Mouse (Mus musculus): Measurements from ENCODE around the gene Cul3. TPM values are rescaled to one million over a fixed set of nuclear protein-coding genes. Genes with fewer than 3 reads are reported as not detected.

Cul3 gene
- polyA plus RNA-seq, 1 experiment from 2014 or later = 40.2 TPM

DNA sequence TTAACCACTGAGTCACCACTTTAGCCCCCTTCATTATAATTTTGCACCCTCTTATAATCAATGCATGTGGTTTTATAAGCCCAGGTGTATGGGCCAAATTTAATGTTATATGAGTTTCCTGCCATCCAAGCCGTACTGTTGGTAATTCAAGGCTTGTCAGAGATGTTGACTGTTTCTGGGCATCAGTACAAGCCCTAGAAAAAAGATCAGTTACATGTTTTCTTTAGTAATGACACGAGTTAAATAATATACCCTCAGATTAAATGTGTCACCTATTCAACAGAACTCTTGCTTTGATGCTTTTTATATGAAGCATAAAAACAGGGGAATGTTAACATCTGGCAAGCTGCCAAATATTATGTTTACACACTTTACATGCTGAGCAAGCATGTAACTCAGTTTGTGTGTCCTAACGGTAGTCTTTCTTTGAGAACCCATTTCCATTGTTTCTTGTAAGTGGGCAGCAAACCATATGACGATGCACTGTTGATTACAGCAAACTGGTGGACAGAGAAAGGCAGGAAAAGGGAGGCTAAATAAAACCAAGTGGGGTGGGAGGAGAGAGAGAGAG lies 19.8 kb upstream of the Cul3 start:
- no peak overlapping the region for H3K9ac ChIP-seq
- no peaks in the 10 kb centered on the region for H3K27me3 ChIP-seq
- H3K36me3 ChIP-seq = no peaks in the 10 kb centered on the region
- H3K9me3 ChIP-seq = no peaks in the 10 kb centered on the region
- WGBS = 67% methylated on average over 4 of the region's 4 CpGs
- H3K4me1 ChIP-seq (replicated peaks) = no peaks in the 10 kb centered on the region
- no peak overlapping the region for H3K4me2 ChIP-seq
- H3K27ac ChIP-seq = no peak overlapping the region
- no peak for ATAC-seq (ENCODE audit: low FRiP score)
- H3K4me3 ChIP-seq = no peak overlapping the region

DNA sequence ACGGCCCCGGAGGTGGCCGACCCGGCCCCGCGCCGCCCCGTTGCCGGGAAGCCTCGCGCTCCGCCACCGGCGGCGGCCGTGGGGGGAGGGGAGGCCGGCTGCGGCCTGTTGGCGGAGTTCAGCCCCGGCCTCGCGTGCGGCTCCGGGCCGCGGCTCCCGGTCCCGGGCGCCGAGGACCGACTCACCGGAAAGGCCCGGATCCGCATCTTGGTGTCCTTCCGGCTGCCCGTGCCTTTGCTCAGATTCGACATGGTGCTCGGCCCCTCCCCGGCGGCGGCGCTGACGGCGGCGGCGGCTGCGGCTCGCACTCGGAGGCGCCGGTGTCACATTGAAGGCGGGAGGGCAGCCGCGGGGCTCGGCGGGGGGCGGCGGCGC lies 232 bp downstream of the Cul3 start:
- Histone ChIP-seq H3K9ac (peak overlapping the region; percentile 98), H3K9me3 (no peaks in the 10 kb centered on the region), H3K36me3 (no peaks in the 10 kb centered on the region), H3K4me1 (replicated peaks) (peaks cover 25% of the 10 kb centered on the region), H3K27me3 (no peaks in the 10 kb centered on the region), H3K27ac (peak overlapping the region; percentile 98), H3K4me2 (peak overlapping the region; percentile 91), H3K4me3 (peak overlapping the region; percentile 98)
- ATAC-seq (ENCODE audit: low FRiP score) = peak; percentile 14
- 0% methylated on average over 19 of the region's 59 CpGs for WGBS

GRCm38 (mm10) chr1:80339425-80340021 lies 757 bp downstream of the Cul3 start:
- no peaks in the 10 kb centered on the region for H3K9me3 ChIP-seq
- peaks cover 25% of the 10 kb centered on the region for H3K4me1 ChIP-seq (replicated peaks)
- under 1% methylated on average over 33 of the region's 33 CpGs for WGBS
- H3K4me2 ChIP-seq = peak overlapping the region; percentile 91
- H3K9ac ChIP-seq = peak overlapping the region; percentile 98
- H3K36me3 ChIP-seq = no peaks in the 10 kb centered on the region
- H3K27ac ChIP-seq = peak overlapping the region; percentile 98
- H3K27me3 ChIP-seq = no peaks in the 10 kb centered on the region
- peak overlapping the region; percentile 98 for H3K4me3 ChIP-seq
- ATAC-seq (ENCODE audit: low FRiP score) = peak; percentile 11

GRCm38 (mm10) chr1:80338398-80338797 lies 1.9 kb downstream of the Cul3 start:
- H3K36me3 ChIP-seq = no peaks in the 10 kb centered on the region
- no peaks in the 10 kb centered on the region for H3K9me3 ChIP-seq
- peak overlapping the region; percentile 91 for H3K4me2 ChIP-seq
- 32% methylated on average over 1 of the region's 1 CpGs for WGBS
- peak overlapping the region; percentile 68 for H3K9ac ChIP-seq
- no peaks in the 10 kb centered on the region for H3K27me3 ChIP-seq
- H3K27ac ChIP-seq = no peak overlapping the region
- H3K4me3 ChIP-seq = peak overlapping the region; percentile 98
- peaks cover 33% of the 10 kb centered on the region for H3K4me1 ChIP-seq (replicated peaks)
- ATAC-seq (ENCODE audit: low FRiP score) = no peak

GRCm38 (mm10) chr1:80335726-80336368 lies 4.4 kb downstream of the Cul3 start:
- H3K4me2 ChIP-seq = no peak overlapping the region
- H3K4me3 ChIP-seq = no peak overlapping the region
- no peak overlapping the region for H3K9ac ChIP-seq
- no peaks in the 10 kb centered on the region for H3K9me3 ChIP-seq
- no peaks in the 10 kb centered on the region for H3K27me3 ChIP-seq
- no peaks in the 10 kb centered on the region for H3K36me3 ChIP-seq
- peaks cover 39% of the 10 kb centered on the region for H3K4me1 ChIP-seq (replicated peaks)
- no peak for ATAC-seq (ENCODE audit: low FRiP score)
- H3K27ac ChIP-seq = no peak overlapping the region
- WGBS = 92% methylated on average over 1 of the region's 1 CpGs

DNA sequence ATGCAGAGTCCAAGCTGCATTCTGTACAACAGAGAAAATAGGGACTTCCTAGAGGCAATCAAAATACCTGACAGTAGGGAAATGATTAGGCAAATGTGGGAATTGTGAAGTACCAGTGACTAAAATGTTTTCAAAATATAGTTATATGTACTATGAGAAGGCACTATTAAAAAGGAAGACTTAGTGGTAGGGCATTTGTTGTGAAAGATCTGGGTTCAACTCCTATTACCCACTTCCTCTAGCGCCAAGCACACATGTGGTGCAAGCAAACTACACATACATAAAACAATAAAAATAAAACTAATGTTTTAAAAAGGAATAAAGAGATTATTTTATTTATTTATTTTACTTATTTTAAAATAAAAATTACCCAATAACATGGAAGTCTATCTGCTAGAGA lies 5.2 kb downstream of the Cul3 start:
- ATAC-seq (ENCODE audit: low FRiP score) = no peak
- no peak overlapping the region for H3K9ac ChIP-seq
- 100% methylated on average over 1 of the region's 1 CpGs for WGBS
- H3K9me3 ChIP-seq = no peaks in the 10 kb centered on the region
- H3K27me3 ChIP-seq = no peaks in the 10 kb centered on the region
- H3K4me2 ChIP-seq = no peak overlapping the region
- no peaks in the 10 kb centered on the region for H3K36me3 ChIP-seq
- no peak overlapping the region for H3K27ac ChIP-seq
- peaks cover 39% of the 10 kb centered on the region for H3K4me1 ChIP-seq (replicated peaks)
- no peak overlapping the region for H3K4me3 ChIP-seq

DNA sequence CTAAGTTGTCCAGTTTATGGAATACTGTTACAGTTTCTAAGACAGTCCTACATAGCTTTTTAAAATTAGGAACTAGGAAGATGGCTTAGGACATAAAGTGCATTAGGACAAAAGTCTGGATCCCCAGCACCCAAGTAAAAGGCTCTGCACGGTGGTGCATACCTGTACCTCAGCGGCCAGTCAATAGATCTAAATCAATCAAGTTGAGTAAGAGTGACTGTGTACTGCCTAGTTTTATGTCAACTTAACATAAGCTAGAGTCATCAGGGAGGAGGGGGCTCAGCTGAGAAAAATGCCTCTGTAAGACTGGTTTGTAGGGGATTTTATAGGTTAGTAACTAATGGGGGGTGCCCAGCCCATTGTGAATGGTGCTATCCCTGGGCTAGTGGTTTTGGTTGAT lies 9.3 kb downstream of the Cul3 start:
- no peaks in the 10 kb centered on the region for H3K36me3 ChIP-seq
- H3K4me2 ChIP-seq = no peak overlapping the region
- H3K9me3 ChIP-seq = no peaks in the 10 kb centered on the region
- no peaks in the 10 kb centered on the region for H3K27me3 ChIP-seq
- no peak overlapping the region for H3K4me3 ChIP-seq
- 74% methylated on average over 2 of the region's 2 CpGs for WGBS
- H3K4me1 ChIP-seq (replicated peaks) = peaks cover 23% of the 10 kb centered on the region
- no peak overlapping the region for H3K9ac ChIP-seq
- H3K27ac ChIP-seq = no peak overlapping the region
- no peak for ATAC-seq (ENCODE audit: low FRiP score)

DNA sequence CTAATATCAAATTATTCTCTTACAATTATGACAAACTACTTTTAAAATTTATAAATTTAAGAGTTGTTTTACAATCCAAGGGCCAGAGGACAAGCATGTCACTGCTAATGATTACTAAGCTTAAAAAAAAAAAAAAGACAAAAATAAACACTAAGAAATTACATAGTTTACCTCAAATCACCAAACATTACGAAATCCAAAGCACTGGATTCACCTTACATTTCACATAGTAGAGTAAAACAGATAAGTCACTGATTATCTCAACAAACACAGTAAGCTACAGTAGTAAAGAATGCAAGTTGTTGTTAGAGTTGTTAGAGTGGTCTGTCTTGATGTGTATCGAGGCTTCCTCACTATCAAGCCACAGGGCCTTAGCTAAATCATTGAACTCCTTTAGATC lies 14.5 kb downstream of the Cul3 start:
- Histone ChIP-seq H3K9ac (no peak overlapping the region), H3K9me3 (no peaks in the 10 kb centered on the region), H3K36me3 (peaks cover 4% of the 10 kb centered on the region), H3K4me3 (no peak overlapping the region), H3K4me1 (replicated peaks) (peaks cover 5% of the 10 kb centered on the region), H3K4me2 (no peak overlapping the region), H3K27me3 (no peaks in the 10 kb centered on the region), H3K27ac (no peak overlapping the region)
- 95% methylated on average over 2 of the region's 2 CpGs for WGBS
- no peak for ATAC-seq (ENCODE audit: low FRiP score)

GRCm38 (mm10) chr1:80324370-80324769 lies 15.9 kb downstream of the Cul3 start:
- no peaks in the 10 kb centered on the region for H3K9me3 ChIP-seq
- no peak overlapping the region for H3K9ac ChIP-seq
- H3K27me3 ChIP-seq = no peaks in the 10 kb centered on the region
- H3K4me2 ChIP-seq = no peak overlapping the region
- H3K27ac ChIP-seq = no peak overlapping the region
- no peak for ATAC-seq (ENCODE audit: low FRiP score)
- peaks cover 4% of the 10 kb centered on the region for H3K36me3 ChIP-seq
- no peak overlapping the region for H3K4me3 ChIP-seq
- peaks cover 5% of the 10 kb centered on the region for H3K4me1 ChIP-seq (replicated peaks)

DNA sequence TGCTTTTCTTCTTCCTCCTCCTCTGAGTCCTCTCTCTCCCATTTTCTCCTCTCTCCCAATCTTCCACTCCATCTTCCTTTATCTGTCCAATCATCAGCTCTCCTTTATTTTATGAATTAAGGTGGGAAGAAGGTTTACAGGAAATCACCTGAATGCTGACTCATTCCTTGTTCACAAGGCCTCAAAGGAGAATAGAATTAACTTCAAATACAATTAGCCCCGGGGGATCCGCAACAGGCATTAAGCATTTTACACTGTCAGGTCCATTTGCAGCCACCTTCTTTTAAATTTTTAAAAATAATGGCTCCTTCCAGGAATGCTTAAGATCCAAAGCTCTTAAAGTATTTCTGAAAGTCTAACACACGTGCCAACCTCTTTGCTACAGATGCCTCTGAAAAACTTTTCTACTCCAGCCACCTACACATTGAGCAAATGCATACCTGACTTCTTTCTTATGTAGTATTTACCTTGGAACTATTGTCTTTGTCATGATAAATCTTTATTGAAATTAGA lies 24.7 kb downstream of the Cul3 start:
- no peak for ATAC-seq (ENCODE audit: low FRiP score)
- Histone ChIP-seq H3K9me3 (no peaks in the 10 kb centered on the region), H3K4me1 (replicated peaks) (no peaks in the 10 kb centered on the region), H3K9ac (no peak overlapping the region), H3K36me3 (no peaks in the 10 kb centered on the region), H3K4me3 (no peak overlapping the region), H3K4me2 (no peak overlapping the region), H3K27ac (no peak overlapping the region), H3K27me3 (no peaks in the 10 kb centered on the region)
- WGBS = 89% methylated on average over 3 of the region's 3 CpGs

DNA sequence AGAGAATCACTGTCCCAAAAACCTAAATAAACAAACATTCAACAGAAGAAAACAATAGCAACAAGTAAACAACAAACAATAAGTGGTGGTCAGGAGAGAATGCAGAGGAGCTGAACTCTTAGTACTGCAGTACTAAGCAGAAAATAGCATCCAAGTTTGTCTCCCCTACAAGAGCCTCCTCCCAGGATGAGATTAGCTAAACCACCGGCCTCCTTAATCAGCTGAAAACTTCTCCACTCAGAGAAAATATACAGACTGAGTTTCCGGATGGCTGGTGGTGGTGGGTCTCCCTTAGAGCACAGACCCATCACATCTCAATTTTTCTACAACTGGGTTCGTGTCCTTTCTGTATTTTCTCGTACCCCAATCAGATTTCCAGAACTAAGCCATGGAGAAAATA lies 47.0 kb downstream of the Cul3 start:
- ATAC-seq (ENCODE audit: low FRiP score) = no peak
- Histone ChIP-seq H3K4me3 (no peak overlapping the region), H3K27me3 (no peaks in the 10 kb centered on the region), H3K27ac (no peak overlapping the region), H3K4me2 (no peak overlapping the region), H3K9ac (no peak overlapping the region), H3K36me3 (peaks cover 2% of the 10 kb centered on the region; the same call in 1 of the 2 replicates), H3K4me1 (replicated peaks) (no peaks in the 10 kb centered on the region), H3K9me3 (no peaks in the 10 kb centered on the region)
- WGBS = 84% methylated on average over 4 of the region's 4 CpGs

- Histone ChIP-seq H3K9ac (no peak overlapping the region), H3K36me3 (peaks cover 37% of the 10 kb centered on the region), H3K27ac (no peak overlapping the region), H3K4me1 (replicated peaks) (no peaks in the 10 kb centered on the region), H3K9me3 (no peaks in the 10 kb centered on the region), H3K4me2 (no peak overlapping the region), H3K27me3 (no peaks in the 10 kb centered on the region), H3K4me3 (no peak overlapping the region)
- ATAC-seq (ENCODE audit: low FRiP score) = no peak
- 94% methylated on average over 1 of the region's 1 CpGs for WGBS
Observed at GRCm38 (mm10) chr1:80278731-80279130, 61.5 kb downstream of the Cul3 start.

DNA sequence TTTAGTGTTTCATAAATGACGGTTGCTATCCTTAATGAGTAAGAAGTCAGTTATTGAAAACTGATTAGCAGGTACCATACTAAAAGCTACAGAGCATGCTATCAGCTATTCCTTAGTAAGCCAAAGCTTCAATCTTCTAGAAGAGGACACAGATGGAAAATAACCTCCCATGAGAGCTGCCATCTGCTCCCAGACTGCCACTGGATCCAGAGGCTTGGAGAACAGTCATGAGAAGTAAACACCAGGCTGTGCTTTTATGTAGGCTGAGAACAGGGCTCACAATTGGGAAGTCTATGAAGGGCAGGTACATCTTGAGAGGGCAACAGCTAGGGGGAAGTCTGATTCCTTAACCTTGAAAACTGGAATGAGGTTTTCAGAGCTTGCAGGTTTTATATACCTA lies 79.8 kb downstream of the Cul3 start:
- Histone ChIP-seq H3K4me1 (replicated peaks) (no peaks in the 10 kb centered on the region), H3K36me3 (0 out of 2 replicates have a peak, but pooled peaks cover 4% of the 10 kb centered on the region), H3K4me3 (no peak overlapping the region), H3K27ac (no peak overlapping the region), H3K27me3 (no peaks in the 10 kb centered on the region), H3K9ac (no peak overlapping the region), H3K9me3 (no peaks in the 10 kb centered on the region), H3K4me2 (no peak overlapping the region)
- no peak for ATAC-seq (ENCODE audit: low FRiP score)
- 44% methylated on average over 1 of the region's 1 CpGs for WGBS
